Mouse (Mus musculus) gastrocnemius, postnatal 36 days (tissue): ENCODE data around the gene Olfr525. TPM values are rescaled to one million over a fixed set of nuclear protein-coding genes. Genes with fewer than 3 reads are reported as not detected.

Experiments used
- DNase-seq, 2 experiments: peaks; one replicate each; pipeline ENCODE4 v3.0.0; 2022
- intact Hi-C: fragments of 180-260 bp; cut with DNase I; formaldehyde crosslinking; loops from one replicate; pipeline ENCODE4 v1.15.1; 2025
- long read RNA-seq, 2 experiments: library from polyadenylated mRNA; stranded (forward); transcript quantifications; one replicate each; pipeline ENCODE4 v2.0.0; 2021
- total RNA-seq, 2 experiments: library from RNA; stranded (reverse); gene quantifications; 2 replicates each; pipeline ENCODE4 v1.2.3; 2021

The Olfr525 gene
- total RNA-seq, result not detected
- long read RNA-seq, experiment 1, result 0 reads
- long read RNA-seq, experiment 2, result 0 reads

- intact Hi-C loops, result no loop called here
- DNase-seq, result no peak
These were observed at the start of gene Olfr525 for GRCm38 (mm10) chr7:140320558-140320957. Olfr525 (plus strand) TSS chr7:140320858.

- DNase-seq, result no peak
- intact Hi-C loops, result no loop called here
These were observed 24.9 kb upstream of the Olfr525 start for GRCm38 (mm10) chr7:140295746-140296145.

- intact Hi-C loops, result no loop called here
- no peak for DNase-seq
These were observed 23.8 kb upstream of the Olfr525 start for GRCm38 (mm10) chr7:140296876-140297275.

- no peak for DNase-seq
- intact Hi-C loops, result no loop called here
These were observed 21.2 kb upstream of the Olfr525 start for GRCm38 (mm10) chr7:140299416-140299815.

- intact Hi-C loops, result no loop called here
- no peak for DNase-seq
These were observed 735 bp upstream of the Olfr525 start for GRCm38 (mm10) chr7:140319861-140320385.

- intact Hi-C loops, result no loop called here
- DNase-seq, result no peak
These were observed 477 bp downstream of the Olfr525 start for GRCm38 (mm10) chr7:140321135-140321534.

- DNase-seq, result no peak
- intact Hi-C loops, result no loop called here
These were observed 9.2 kb downstream of the Olfr525 start for GRCm38 (mm10) chr7:140329766-140330304.

GRCm38 (mm10) chr7:140333717-140334116 is 13.1 kb downstream of the Olfr525 start, which contains the start of gene Olfr527:
Olfr527 (plus strand) TSS chr7:140334017.
- DNase-seq, result no peak
- intact Hi-C loops, result no loop called here

- intact Hi-C loops, result no loop called here
- no peak for DNase-seq
These were observed 40.9 kb downstream of the Olfr525 start, which contains the start of gene Olfr60 for GRCm38 (mm10) chr7:140361571-140361970. Olfr60 (minus strand) TSS chr7:140361671.

- no peak for DNase-seq
- intact Hi-C loops, result no loop called here
These were observed 53.6 kb downstream of the Olfr525 start for GRCm38 (mm10) chr7:140374300-140374699.

- no peak for DNase-seq
- intact Hi-C loops, result no loop called here
These were observed 55.6 kb downstream of the Olfr525 start, which contains the start of gene Olfr530 for GRCm38 (mm10) chr7:140376231-140376630. Olfr530 (minus strand) TSS chr7:140376331.

GRCm38 (mm10) chr7:140376911-140377310 is 56.3 kb downstream of the Olfr525 start:
- intact Hi-C loops, result no loop called here
- DNase-seq, result no peak

Other genes with a start within 250 kb of the Olfr525 start
- under 1 TPM in 1 of 2 experiments, not detected in 1; 0.33 TPM for gene Caly, start 238.3 kb upstream of the Olfr525 start, total RNA-seq
- not detected for gene Prap1, start 227.5 kb upstream of the Olfr525 start, total RNA-seq
- gene Fuom, start 218.4 kb upstream of the Olfr525 start, total RNA-seq, result 10 to 100 TPM; 38.9 to 42.5 TPM
- gene Paox, start 205.1 kb upstream of the Olfr525 start, total RNA-seq, result 1 to 10 TPM; 3.1 to 3.7 TPM
- gene Echs1, start 204.4 kb upstream of the Olfr525 start, total RNA-seq, result 100 to 1,000 TPM; 105 to 146 TPM
- 10 to 100 TPM; 24.4 to 25.2 TPM for gene Mtg1, start 183.3 kb upstream of the Olfr525 start, total RNA-seq
- gene Sprn, start 166.0 kb upstream of the Olfr525 start, total RNA-seq, result under 1 TPM in 1 of 2 experiments, not detected in 1; 0.27 TPM
- not detected for gene Olfr522, start 156.1 kb upstream of the Olfr525 start, total RNA-seq
- gene Olfr523, start 147.6 kb upstream of the Olfr525 start, total RNA-seq, result not detected
- gene Olfr524, start 114.9 kb upstream of the Olfr525 start, total RNA-seq, result not detected
- not detected for gene Cd163l1, start 102.6 kb upstream of the Olfr525 start, total RNA-seq
- not detected for gene 5830411N06Rik, start 73.6 kb upstream of the Olfr525 start, total RNA-seq
- gene Olfr527, start 13.2 kb downstream of the Olfr525 start, total RNA-seq, result not detected
- not detected for gene Olfr60, start 40.8 kb downstream of the Olfr525 start, total RNA-seq
- not detected for gene Olfr530, start 55.5 kb downstream of the Olfr525 start, total RNA-seq
- gene Olfr531, start 82.1 kb downstream of the Olfr525 start, total RNA-seq, result not detected
- not detected for gene Olfr532, start 100.8 kb downstream of the Olfr525 start, total RNA-seq
- not detected for gene Olfr533, start 142.5 kb downstream of the Olfr525 start, total RNA-seq
- not detected for gene Olfr535, start 163.4 kb downstream of the Olfr525 start, total RNA-seq
- gene Olfr536, start 186.5 kb downstream of the Olfr525 start, total RNA-seq, result not detected
- gene Olfr538, start 247.0 kb downstream of the Olfr525 start, total RNA-seq, result not detected